Mouse (Mus musculus): Measurements from ENCODE around the gene Liph.
A peak's percentile ranks its signal among the peaks of the same experiment; 100 is the strongest.
"Not testable (repeated sequence)": the region's sequence is repeated elsewhere in the genome, so short reads cannot be mapped to it uniquely, and the experiment has no call there.

Gene Liph

GRCm38 (mm10) chr16:21995304-21995703 lies at the start of gene Liph:
Liph (minus strand) TSS chr16:21995663.
- peak in 1 of 2 experiments; percentile 21 for DNase-seq (ENCODE audit: low spot score in 2 of 2)

- DNase-seq (ENCODE audit: low spot score in 2 of 2) = no peak
Observed at GRCm38 (mm10) chr16:22043830-22044229, 48.4 kb upstream of the Liph start.

GRCm38 (mm10) chr16:22039978-22040377 lies 44.5 kb upstream of the Liph start:
- no peak for DNase-seq (ENCODE audit: low spot score in 2 of 2)

- DNase-seq (ENCODE audit: low spot score in 2 of 2) = no peak
Observed at GRCm38 (mm10) chr16:22038554-22038953, 43.1 kb upstream of the Liph start.

- DNase-seq (ENCODE audit: low spot score in 2 of 2) = no peak
Observed at GRCm38 (mm10) chr16:22027474-22027873, 32.0 kb upstream of the Liph start.

GRCm38 (mm10) chr16:22022122-22022521 lies 26.7 kb upstream of the Liph start:
- DNase-seq (ENCODE audit: low spot score in 2 of 2) = peak in 1 of 2 experiments; percentile 24

GRCm38 (mm10) chr16:22015569-22015968 lies 20.1 kb upstream of the Liph start:
- DNase-seq (ENCODE audit: low spot score in 2 of 2) = no peak

GRCm38 (mm10) chr16:22009596-22009995 lies 14.1 kb upstream of the Liph start:
- peak in 1 of 2 experiments; percentile 29 for DNase-seq (ENCODE audit: low spot score in 2 of 2)

GRCm38 (mm10) chr16:22009099-22009584 lies 13.7 kb upstream of the Liph start, which contains the start of gene Senp2:
Senp2 (plus strand) TSS chr16:22009484.
- DNase-seq (ENCODE audit: low spot score in 2 of 2) = peak; percentile 99 to 100

GRCm38 (mm10) chr16:22001606-22002005 lies 6.1 kb upstream of the Liph start:
- DNase-seq (ENCODE audit: low spot score in 2 of 2) = no peak

GRCm38 (mm10) chr16:22001172-22001571 lies 5.7 kb upstream of the Liph start:
- no peak for DNase-seq (ENCODE audit: low spot score in 2 of 2)

GRCm38 (mm10) chr16:21999941-22000690 lies 4.7 kb upstream of the Liph start:
- no peak for DNase-seq (ENCODE audit: low spot score in 2 of 2)

GRCm38 (mm10) chr16:21998061-21998460 lies 2.6 kb upstream of the Liph start:
- DNase-seq (ENCODE audit: low spot score in 2 of 2) = no peak

GRCm38 (mm10) chr16:21996881-21997641 lies 1.6 kb upstream of the Liph start:
- DNase-seq (ENCODE audit: low spot score in 2 of 2) = no peak

GRCm38 (mm10) chr16:21996402-21996801 lies 939 bp upstream of the Liph start:
- DNase-seq (ENCODE audit: low spot score in 2 of 2) = no peak

- DNase-seq (ENCODE audit: low spot score in 2 of 2) = no peak
Observed at GRCm38 (mm10) chr16:21991774-21992173, 3.7 kb downstream of the Liph start.

- not testable (repeated sequence) for DNase-seq (ENCODE audit: low spot score in 2 of 2)
Observed at GRCm38 (mm10) chr16:21990893-21991292, 4.6 kb downstream of the Liph start.

- no peak for DNase-seq (ENCODE audit: low spot score in 2 of 2)
Observed at GRCm38 (mm10) chr16:21987956-21988355, 7.5 kb downstream of the Liph start.

GRCm38 (mm10) chr16:21986191-21986590 lies 9.3 kb downstream of the Liph start:
- no peak for DNase-seq (ENCODE audit: low spot score in 2 of 2)

- DNase-seq (ENCODE audit: low spot score in 2 of 2) = no peak
Observed at GRCm38 (mm10) chr16:21984091-21984490, 11.4 kb downstream of the Liph start.

- DNase-seq (ENCODE audit: low spot score in 2 of 2) = no peak
Observed at GRCm38 (mm10) chr16:21983581-21983980, 11.9 kb downstream of the Liph start.

- DNase-seq (ENCODE audit: low spot score in 2 of 2) = no peak
Observed at GRCm38 (mm10) chr16:21983146-21983545, 12.3 kb downstream of the Liph start.

GRCm38 (mm10) chr16:21977347-21977746 lies 18.1 kb downstream of the Liph start:
- DNase-seq (ENCODE audit: low spot score in 2 of 2) = no peak

Measured in spleen, postnatal 14 days (tissue).